Mouse (Mus musculus): Measurements from ENCODE around the gene Tmprss4.

Gene Tmprss4

DNA sequence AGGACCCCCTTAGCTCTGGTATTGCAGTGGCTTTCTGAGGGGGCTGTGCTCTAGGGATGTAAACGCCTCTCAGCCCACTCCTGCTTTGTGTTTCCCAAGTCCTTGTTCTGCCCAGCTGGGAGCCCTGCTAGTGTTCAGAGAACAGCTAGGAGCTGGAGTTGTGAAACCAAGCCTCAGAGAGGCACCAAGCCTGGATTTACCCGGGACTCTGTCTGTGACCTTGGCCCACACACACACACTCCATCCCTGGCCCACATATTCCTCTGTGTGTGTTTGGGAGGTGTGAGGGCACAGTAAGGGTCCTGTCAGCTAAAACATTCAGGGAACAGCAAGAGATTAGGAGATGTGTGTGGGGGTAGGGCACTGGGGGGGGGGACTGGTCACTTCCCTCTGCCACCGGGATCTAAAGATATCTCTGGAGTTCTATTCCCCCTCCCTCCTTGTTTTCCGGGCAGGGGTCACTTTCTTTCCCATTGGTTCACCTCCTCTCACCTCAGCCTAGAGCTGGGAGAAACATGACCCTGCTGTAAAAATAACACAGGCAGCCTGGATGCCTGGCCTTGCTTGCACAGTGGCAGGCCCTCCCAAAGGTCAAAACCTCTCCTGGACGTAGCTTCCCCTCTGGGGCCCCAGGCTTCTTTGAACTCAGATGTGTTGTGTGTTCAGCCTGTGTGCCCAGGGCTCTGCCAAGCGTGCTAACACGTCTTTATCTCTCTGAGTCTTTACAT is 67.3 kb downstream of the Tmprss4 start:
- DNase-seq (ENCODE audit: low read depth, low spot score), result peak; percentile 87

- DNase-seq (ENCODE audit: low read depth, low spot score), result peak; percentile 70
Observed at GRCm38 (mm10) chr9:45133484-45134310, 70.2 kb downstream of the Tmprss4 start.

DNA sequence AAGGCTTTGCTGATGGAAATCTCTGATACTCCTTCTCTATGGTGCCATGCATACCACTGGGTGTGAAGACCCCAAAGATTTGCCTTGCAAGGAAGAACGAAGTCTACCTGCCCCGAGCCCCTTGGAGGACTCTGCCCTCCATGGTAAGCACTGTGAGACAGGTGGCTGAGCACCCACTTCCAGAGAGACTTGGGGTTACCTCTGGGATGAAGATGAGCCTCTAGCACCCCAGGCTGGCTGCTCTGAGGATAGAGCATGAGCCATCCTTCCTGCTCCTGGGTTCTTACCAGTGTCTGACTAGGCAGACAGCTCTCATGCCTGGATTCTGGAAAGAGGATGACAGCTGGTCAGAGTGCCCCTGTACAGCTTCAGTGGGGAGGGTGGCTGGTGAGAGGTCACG is 73.8 kb downstream of the Tmprss4 start:
- DNase-seq (ENCODE audit: low read depth, low spot score), result no peak

- DNase-seq (ENCODE audit: low read depth, low spot score), result no peak
Observed at GRCm38 (mm10) chr9:45126941-45127340, 77.0 kb downstream of the Tmprss4 start.

DNA sequence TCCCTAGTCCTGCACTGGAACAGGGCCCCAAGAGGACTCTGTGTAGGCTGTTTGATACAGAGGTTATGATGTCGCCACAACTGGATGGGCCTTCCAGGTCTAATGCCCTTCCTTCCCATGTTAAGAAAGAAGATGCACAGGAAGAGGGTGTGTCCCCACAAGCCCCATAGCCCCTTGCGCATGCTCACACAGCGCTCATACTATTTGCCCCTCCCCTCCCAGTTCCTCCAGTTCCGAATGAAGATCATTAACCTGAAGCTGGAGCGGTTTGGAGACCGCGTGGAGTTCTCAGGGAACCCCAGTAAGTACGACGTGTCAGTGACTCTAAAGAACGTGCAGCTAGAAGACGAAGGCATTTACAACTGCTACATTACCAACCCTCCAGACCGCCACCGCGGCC is 78.7 kb downstream of the Tmprss4 start:
- DNase-seq (ENCODE audit: low read depth, low spot score), result no peak
